Mouse (Mus musculus) limb, embryonic 13.5 days (tissue): ENCODE data around the gene Exd2. TPM values are rescaled to one million over a fixed set of nuclear protein-coding genes. Genes with fewer than 3 reads are reported as not detected.

Experiments used
- ATAC-seq: fragments of 200-750 bp; cut with Nextera tagmentation; 2 replicates; pipeline ENCODE4 v1.8.0; 2017; ENCODE audit warnings: low read depth, moderate number of reproducible peaks, moderate TSS enrichment; ENCODE audit not compliant: low FRiP score
- H3K27ac ChIP-seq: fragments of 300-500 bp; sonication (generic); 2 replicates; pipeline ENCODE4 v1.5.1; 2015; ENCODE audit warnings: inconsistent platforms, mild to moderate bottlenecking, moderate library complexity
- H3K27me3 ChIP-seq: fragments of 300-500 bp; sonication (generic); 2 replicates; pipeline ENCODE4 v1.6.1; 2015; ENCODE audit warnings: mild to moderate bottlenecking, inconsistent platforms
- H3K36me3 ChIP-seq: fragments of 300-500 bp; sonication (generic); 2 replicates; pipeline ENCODE4 v1.6.1; 2015; ENCODE audit warnings: inconsistent platforms, mild to moderate bottlenecking, moderate library complexity
- H3K4me1 ChIP-seq: fragments of 300-500 bp; sonication (generic); 2 replicates; pipeline ENCODE4 v1.6.1; 2015; ENCODE audit warnings: inconsistent platforms
- H3K4me2 ChIP-seq: fragments of 300-500 bp; sonication (generic); replicated peaks from 2 replicates; pipeline ENCODE4 v1.6.1; 2015; ENCODE audit warnings: inconsistent platforms, mild to moderate bottlenecking, moderate library complexity
- H3K4me3 ChIP-seq: fragments of 300-500 bp; sonication (generic); 2 replicates; pipeline ENCODE4 v1.5.1; 2015; ENCODE audit warnings: moderate library complexity, mild to moderate bottlenecking, inconsistent platforms
- H3K9ac ChIP-seq: fragments of 300-500 bp; sonication (generic); 2 replicates; pipeline ENCODE4 v1.6.1; 2015; ENCODE audit warnings: mild to moderate bottlenecking, inconsistent platforms
- H3K9me3 ChIP-seq: fragments of 300-500 bp; sonication (generic); 2 replicates; pipeline ENCODE4 v1.6.1; 2016; ENCODE audit warnings: inconsistent platforms
- WGBS: fragments of 180-500 bp; shearing (Covaris S2); methylation state at CpG from one replicate; pipeline ENCODE4 v1.1.7; 2015; 5-methylcytosine and 5-hydroxymethylcytosine counted together
- polyA plus RNA-seq: library from polyadenylated mRNA; unstranded; fragments of >200 nt; fragmentation: Nextera tagmentation; extraction: Ambion mirVana; gene quantifications from 2 replicates; pipeline ENCODE4 v1.2.1, GENCODE M21; 2015

The Exd2 gene
- 28.6 and 30.5 TPM in 2 replicates for polyA plus RNA-seq

GRCm38 (mm10) chr12:80462942-80463651 is at the start of gene Exd2:
Gene Exd2, plus strand, starts transcription at chr12:80463095.
- Histone ChIP-seq H3K36me3 (no peaks in the 10 kb centered on the region), H3K4me3 (peak within 1 kb of the TSS; percentile 73), H3K27me3 (no peaks in the 10 kb centered on the region), H3K9me3 (no peaks in the 10 kb centered on the region), H3K27ac (peak within 1 kb of the TSS; percentile 78), H3K9ac (peak within 1 kb of the TSS; percentile 74), H3K4me2 (peak within 1 kb of the TSS; percentile 72), H3K4me1 (peaks cover 9% of the 10 kb centered on the region)
- peak; percentile 97 for ATAC-seq
- 0% methylated on average over 45 of the region's 45 CpGs for WGBS

- 94% methylated on average over 2 of the region's 2 CpGs for WGBS
- H3K4me1 ChIP-seq, result no peaks in the 10 kb centered on the region
- no peak for ATAC-seq
- no peaks in the 10 kb centered on the region for H3K27me3 ChIP-seq
- peaks cover 46% of the 10 kb centered on the region for H3K36me3 ChIP-seq
- no peak overlapping the region for H3K4me2 ChIP-seq
- H3K9me3 ChIP-seq, result peaks cover 18% of the 10 kb centered on the region
- no peak overlapping the region for H3K4me3 ChIP-seq
- no peak overlapping the region for H3K9ac ChIP-seq
- no peak overlapping the region for H3K27ac ChIP-seq
These were observed 47.8 kb upstream of the Exd2 start for GRCm38 (mm10) chr12:80415100-80415499.

DNA sequence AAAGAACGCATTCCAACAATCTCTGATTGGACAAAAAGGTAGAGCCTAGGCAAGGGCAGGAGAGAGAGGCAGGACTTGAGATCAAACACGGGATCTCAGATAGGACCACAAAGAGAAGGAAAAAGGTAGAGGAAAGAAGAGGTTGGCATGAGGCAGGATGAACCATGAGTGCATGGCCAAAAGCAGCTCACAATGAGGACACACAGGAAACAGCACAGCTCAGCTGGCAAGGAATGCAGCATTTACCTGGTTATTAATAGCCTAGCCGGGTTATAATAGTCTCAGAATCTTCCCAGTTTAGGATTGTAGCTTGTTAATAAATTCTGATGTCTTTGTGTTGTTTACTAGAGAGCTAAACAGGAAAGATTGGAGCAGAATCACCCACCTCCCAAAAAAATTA is 35.2 kb upstream of the Exd2 start:
- 88% methylated on average over 3 of the region's 3 CpGs for WGBS
- no peak overlapping the region for H3K4me2 ChIP-seq
- H3K36me3 ChIP-seq, result peaks cover 29% of the 10 kb centered on the region
- no peak for ATAC-seq
- H3K4me1 ChIP-seq, result no peaks in the 10 kb centered on the region
- H3K4me3 ChIP-seq, result no peak overlapping the region
- H3K27me3 ChIP-seq, result no peaks in the 10 kb centered on the region
- no peak overlapping the region for H3K27ac ChIP-seq
- H3K9me3 ChIP-seq, result no peaks in the 10 kb centered on the region
- no peak overlapping the region for H3K9ac ChIP-seq

- H3K9me3 ChIP-seq, result no peaks in the 10 kb centered on the region
- H3K27me3 ChIP-seq, result no peaks in the 10 kb centered on the region
- no peak overlapping the region for H3K27ac ChIP-seq
- H3K36me3 ChIP-seq, result peaks cover 7% of the 10 kb centered on the region
- 67% methylated on average over 4 of the region's 4 CpGs for WGBS
- ATAC-seq, result no peak
- no peak overlapping the region for H3K4me3 ChIP-seq
- H3K4me2 ChIP-seq, result no peak overlapping the region
- peaks cover 18% of the 10 kb centered on the region for H3K4me1 ChIP-seq
- no peak overlapping the region for H3K9ac ChIP-seq
These were observed 29.6 kb upstream of the Exd2 start for GRCm38 (mm10) chr12:80433266-80433665.

DNA sequence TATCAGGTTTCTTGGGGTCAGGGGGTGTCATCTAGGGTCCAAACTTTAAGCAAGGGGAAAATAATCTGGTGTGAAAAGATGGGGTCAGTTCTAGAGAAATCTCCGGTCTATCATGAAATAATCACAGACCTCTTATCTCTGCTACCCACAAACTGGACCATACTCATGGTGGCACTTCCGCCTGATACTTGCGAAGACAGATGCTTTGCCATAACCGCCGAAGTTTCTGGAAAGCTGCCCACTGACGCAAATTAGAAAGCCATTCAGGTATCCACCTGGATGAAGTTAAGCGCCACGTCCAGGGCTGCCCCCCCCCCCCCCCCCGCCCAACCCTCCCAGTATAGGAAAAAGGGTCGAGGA is 28.3 kb upstream of the Exd2 start:
- Histone ChIP-seq H3K4me3 (peak overlapping the region; percentile 95), H3K9me3 (no peaks in the 10 kb centered on the region), H3K9ac (peak overlapping the region; percentile 79), H3K4me1 (peaks cover 18% of the 10 kb centered on the region), H3K27ac (peak overlapping the region; percentile 95), H3K36me3 (no peaks in the 10 kb centered on the region; the same call in 1 of the 2 replicates), H3K27me3 (no peaks in the 10 kb centered on the region), H3K4me2 (peak overlapping the region; percentile 79)
- WGBS, result 8% methylated on average over 10 of the region's 10 CpGs
- ATAC-seq, result 0 out of 2 replicates have a peak, but pooled peaks have one; percentile 1

- no peaks in the 10 kb centered on the region for H3K9me3 ChIP-seq
- H3K27me3 ChIP-seq, result no peaks in the 10 kb centered on the region
- H3K4me3 ChIP-seq, result peak overlapping the region; percentile 95
- no peaks in the 10 kb centered on the region; the same call in 1 of the 2 replicates for H3K36me3 ChIP-seq
- ATAC-seq, result peak; percentile 79
- peak overlapping the region; percentile 79 for H3K4me2 ChIP-seq
- peak overlapping the region; percentile 79 for H3K9ac ChIP-seq
- under 1% methylated on average over 60 of the region's 64 CpGs for WGBS
- peaks cover 18% of the 10 kb centered on the region for H3K4me1 ChIP-seq
- H3K27ac ChIP-seq, result peak overlapping the region; percentile 95
These were observed 27.8 kb upstream of the Exd2 start for GRCm38 (mm10) chr12:80434961-80435691.

DNA sequence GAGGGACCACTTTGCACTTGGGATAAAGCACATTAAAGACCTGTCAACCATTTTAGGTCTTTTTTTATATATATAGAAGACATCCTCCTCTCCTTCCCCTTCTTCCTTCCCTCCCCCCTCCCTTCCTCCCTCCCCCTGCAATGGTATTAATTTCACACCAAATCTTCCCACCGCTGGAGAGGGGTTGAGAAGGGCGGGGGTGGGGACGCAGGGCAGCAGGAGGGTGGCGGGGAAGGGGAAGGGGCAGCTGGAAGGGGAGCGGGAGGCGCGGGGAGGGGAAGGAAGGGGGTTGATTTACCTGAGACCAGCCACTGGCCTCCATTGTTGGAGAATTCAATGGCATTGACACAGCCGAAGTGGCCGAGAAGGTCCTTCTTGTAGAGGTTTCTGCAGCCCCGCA is 27.0 kb upstream of the Exd2 start:
- 0% methylated on average over 8 of the region's 10 CpGs for WGBS
- peak; percentile 26; the same call in 1 of the 2 replicates for ATAC-seq
- H3K4me1 ChIP-seq, result peaks cover 18% of the 10 kb centered on the region
- H3K4me2 ChIP-seq, result peak overlapping the region; percentile 79
- peak overlapping the region; percentile 95 for H3K4me3 ChIP-seq
- H3K27me3 ChIP-seq, result no peaks in the 10 kb centered on the region
- peak overlapping the region; percentile 95 for H3K27ac ChIP-seq
- H3K9me3 ChIP-seq, result no peaks in the 10 kb centered on the region
- H3K9ac ChIP-seq, result peak overlapping the region; percentile 79
- no peaks in the 10 kb centered on the region; the same call in 1 of the 2 replicates for H3K36me3 ChIP-seq

DNA sequence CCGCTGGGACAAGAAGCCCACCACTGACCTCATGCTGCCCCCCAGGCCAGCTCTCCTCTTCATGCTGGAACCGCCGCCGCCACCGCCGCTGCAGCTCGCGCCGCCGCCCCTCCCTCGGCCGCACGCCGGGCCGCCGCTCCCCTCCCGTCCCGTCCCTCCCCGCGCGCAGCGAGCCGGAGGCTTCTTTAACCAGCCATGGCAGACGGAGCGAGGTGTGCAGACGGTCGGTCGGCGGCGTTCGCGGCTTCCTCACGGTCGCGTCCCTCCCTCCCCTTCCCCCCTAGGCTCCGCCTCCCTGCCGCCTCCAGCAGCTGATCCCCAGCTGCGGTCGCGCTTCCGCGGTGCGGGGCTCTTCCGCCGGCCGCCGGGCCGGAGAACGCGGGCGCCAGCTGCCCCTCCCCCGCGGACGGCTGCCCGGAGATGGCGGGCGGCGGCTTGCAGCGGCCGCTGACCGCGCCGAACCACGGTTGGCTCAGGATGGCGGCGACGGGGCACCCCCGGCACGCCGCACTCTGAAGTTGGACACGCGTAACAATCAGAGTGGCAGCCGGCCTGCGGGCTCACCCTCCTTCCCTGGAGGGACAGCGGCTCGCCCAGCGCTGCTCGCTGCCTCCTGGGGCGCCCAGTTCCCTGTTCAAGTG is 26.4 kb upstream of the Exd2 start, which contains the start of gene Dcaf5:
Gene Dcaf5, minus strand, starts transcription at position 266 of the 641 bp plus-strand sequence.
- H3K27me3 ChIP-seq, result no peaks in the 10 kb centered on the region
- peak within 1 kb of the TSS; percentile 95 for H3K4me3 ChIP-seq
- H3K9me3 ChIP-seq, result no peaks in the 10 kb centered on the region
- no peaks in the 10 kb centered on the region; the same call in 1 of the 2 replicates for H3K36me3 ChIP-seq
- under 1% methylated on average over 59 of the region's 79 CpGs for WGBS
- H3K4me2 ChIP-seq, result peak within 1 kb of the TSS; percentile 79
- H3K4me1 ChIP-seq, result peaks cover 18% of the 10 kb centered on the region
- H3K27ac ChIP-seq, result peak within 1 kb of the TSS; percentile 95
- ATAC-seq, result peak; percentile 65
- H3K9ac ChIP-seq, result peak within 1 kb of the TSS; percentile 79

DNA sequence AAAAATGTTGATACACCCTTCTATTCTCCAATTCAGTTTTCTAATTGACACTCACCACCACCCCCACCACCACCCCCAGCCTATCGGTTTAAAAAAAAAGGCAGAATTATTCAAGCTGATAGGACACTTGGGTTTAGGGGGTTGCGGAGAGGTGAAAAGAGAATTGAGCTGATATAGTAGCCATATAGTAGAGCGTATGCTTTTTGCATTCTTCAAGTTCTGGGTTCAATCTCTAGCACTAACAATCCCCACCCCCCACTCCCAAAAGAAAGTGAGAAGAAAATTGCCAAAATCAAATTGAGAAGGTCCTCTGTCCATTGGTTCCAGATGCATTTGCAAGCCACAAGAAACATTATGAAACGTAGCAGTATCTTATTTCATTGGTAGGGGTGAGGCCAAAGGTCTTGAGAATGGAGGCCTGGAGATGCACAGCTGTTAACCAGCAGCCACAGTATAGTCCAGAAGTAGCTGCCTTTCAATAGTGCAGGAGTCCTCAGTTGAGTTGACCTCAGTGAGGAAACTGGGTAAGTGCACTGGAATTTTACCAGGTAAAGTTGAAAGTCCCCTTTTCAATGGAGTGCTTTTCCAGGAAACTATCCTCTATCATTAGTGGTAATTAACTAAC is 25.7 kb upstream of the Exd2 start:
- WGBS, result 22% methylated on average over 4 of the region's 4 CpGs
- Histone ChIP-seq H3K36me3 (no peaks in the 10 kb centered on the region; the same call in 1 of the 2 replicates), H3K9ac (peak overlapping the region; percentile 79), H3K4me1 (peaks cover 18% of the 10 kb centered on the region), H3K4me3 (peak overlapping the region; percentile 95), H3K9me3 (no peaks in the 10 kb centered on the region), H3K27me3 (no peaks in the 10 kb centered on the region), H3K27ac (peak overlapping the region; percentile 95; the same call in 1 of the 2 replicates), H3K4me2 (peak overlapping the region; percentile 79)
- ATAC-seq, result no peak

DNA sequence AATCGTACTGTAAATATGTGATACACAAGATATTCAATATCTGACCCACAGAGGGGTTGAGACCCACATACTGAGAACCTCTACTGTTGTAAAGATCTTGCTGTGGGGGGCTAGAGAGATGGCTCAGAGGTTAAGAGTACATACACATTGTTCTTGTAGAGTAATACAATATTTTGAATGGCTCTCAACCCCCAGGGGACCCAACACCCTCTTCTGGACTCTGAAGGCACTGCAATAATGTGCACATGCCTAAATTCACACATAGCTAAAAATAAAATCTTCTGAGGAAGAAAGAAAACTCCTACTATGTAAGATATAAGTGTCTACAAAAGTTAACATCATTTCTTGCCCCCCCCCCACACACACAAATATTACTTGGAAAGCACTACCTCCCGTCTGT is 21.9 kb upstream of the Exd2 start:
- Histone ChIP-seq H3K4me3 (no peak overlapping the region), H3K27me3 (no peaks in the 10 kb centered on the region), H3K9ac (no peak overlapping the region), H3K4me2 (no peak overlapping the region), H3K36me3 (no peaks in the 10 kb centered on the region), H3K27ac (no peak overlapping the region), H3K4me1 (peaks cover 7% of the 10 kb centered on the region; the same call in 1 of the 2 replicates), H3K9me3 (no peaks in the 10 kb centered on the region)
- 69% methylated on average over 2 of the region's 2 CpGs for WGBS
- no peak for ATAC-seq

DNA sequence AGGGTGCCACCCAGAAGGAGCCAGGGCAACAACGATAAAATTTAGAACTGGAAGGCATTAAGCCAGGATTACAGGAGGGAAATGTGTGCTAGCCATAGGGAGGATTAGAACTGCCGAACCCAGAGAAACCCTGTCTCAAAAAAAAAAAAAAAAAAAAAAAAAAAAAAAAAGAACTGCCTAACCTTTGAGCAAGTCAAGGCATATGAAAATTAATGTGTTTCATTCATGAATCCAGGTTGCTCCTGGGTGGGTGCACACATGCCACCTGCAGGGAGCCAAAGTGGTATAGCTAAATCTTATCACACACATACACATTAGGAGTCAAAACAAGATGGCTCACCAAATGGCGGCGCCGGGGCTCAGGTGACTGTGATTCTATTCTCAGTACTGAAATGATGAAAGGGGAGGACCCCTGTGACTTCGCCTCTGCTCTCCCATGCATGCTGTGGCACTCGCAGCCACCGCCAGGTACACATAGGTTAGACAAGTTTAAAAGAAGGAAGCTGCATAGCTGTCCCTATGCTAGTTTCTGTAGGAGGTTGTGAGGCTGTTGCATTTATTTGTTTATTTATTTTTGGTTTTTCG is 18.3 kb upstream of the Exd2 start:
- H3K4me3 ChIP-seq, result no peak overlapping the region
- no peaks in the 10 kb centered on the region for H3K36me3 ChIP-seq
- H3K4me2 ChIP-seq, result no peak overlapping the region
- no peak overlapping the region for H3K27ac ChIP-seq
- WGBS, result 79% methylated on average over 9 of the region's 9 CpGs
- H3K9ac ChIP-seq, result no peak overlapping the region
- no peaks in the 10 kb centered on the region for H3K9me3 ChIP-seq
- no peak for ATAC-seq
- H3K4me1 ChIP-seq, result no peaks in the 10 kb centered on the region
- no peaks in the 10 kb centered on the region for H3K27me3 ChIP-seq
